Mouse (Mus musculus): ENCODE measurements around the gene Epn2.

GRCm38 (mm10) chr11:61562421-61562820, 17.1 kb downstream of the Epn2 start:
- TF ChIP-seq CTCF (IDR thresholded peaks at IDR 0.05; ENCODE audit: extremely low read depth, insufficient read depth, insufficient read length, insufficient replicate concordance) (no peak), POLR2A (IDR thresholded peaks at IDR 0.05; ENCODE audit: low read depth, low read length) (no peak)
